ENCODE assay signal across 7 mouse cellular contexts in genomic region chr1:42693852-42694251, GRCm38 (mm10). TPM values are rescaled to one million over a fixed set of nuclear protein-coding genes. Genes with fewer than 3 reads are reported as not detected.
DNase-seq lines count a peak whose midpoint lies in the region; ATAC-seq lines count a peak whose summit lies in the region.

No protein-coding gene starts in this region.

- H3K4me3 ChIP-seq in lung, embryonic 15.5 days: peak overlapping the region; percentile 48
- peak overlapping the region; percentile 65 for H3K4me3 ChIP-seq in embryonic facial prominence, embryonic 13.5 days
- H3K4me3 ChIP-seq in intestine, embryonic 14.5 days (ENCODE audit: low read depth, low read length): peak overlapping the region; percentile 21; the same call in 1 of the 2 replicates
- H3K4me3 ChIP-seq in limb, embryonic 13.5 days: peak overlapping the region; percentile 54

- under 1% methylated on average over 22 of the region's 22 CpGs for WGBS in lung, embryonic 15.5 days
- under 1% methylated on average over 22 of the region's 22 CpGs for WGBS in embryonic facial prominence, embryonic 13.5 days
- WGBS in intestine, embryonic 14.5 days: 0% methylated on average over 22 of the region's 22 CpGs
- WGBS in limb, embryonic 13.5 days: under 1% methylated on average over 22 of the region's 22 CpGs

- H3K27ac ChIP-seq in lung, embryonic 15.5 days: no peak overlapping the region
- peak overlapping the region; percentile 87 for H3K27ac ChIP-seq in embryonic facial prominence, embryonic 13.5 days
- no peak overlapping the region for H3K27ac ChIP-seq in intestine, embryonic 14.5 days (ENCODE audit: low read depth)
- no peak overlapping the region for H3K27ac ChIP-seq in limb, embryonic 13.5 days

- no peaks in the 10 kb centered on the region for H3K9me3 ChIP-seq in lung, embryonic 15.5 days
- H3K9me3 ChIP-seq in embryonic facial prominence, embryonic 13.5 days: no peaks in the 10 kb centered on the region
- no peaks in the 10 kb centered on the region for H3K9me3 ChIP-seq in intestine, embryonic 14.5 days (ENCODE audit: control insufficient read depth, low read length)
- no peaks in the 10 kb centered on the region for H3K9me3 ChIP-seq in limb, embryonic 13.5 days

- H3K9ac ChIP-seq in lung, embryonic 15.5 days: no peak overlapping the region
- peak overlapping the region; percentile 74 for H3K9ac ChIP-seq in embryonic facial prominence, embryonic 13.5 days
- no peak overlapping the region for H3K9ac ChIP-seq in intestine, embryonic 14.5 days (ENCODE audit: low read length)
- H3K9ac ChIP-seq in limb, embryonic 13.5 days: peak overlapping the region; percentile 50; the same call in 1 of the 2 replicates

- H3K36me3 ChIP-seq in lung, embryonic 15.5 days: no peaks in the 10 kb centered on the region
- no peaks in the 10 kb centered on the region for H3K36me3 ChIP-seq in embryonic facial prominence, embryonic 13.5 days
- H3K36me3 ChIP-seq in intestine, embryonic 14.5 days (ENCODE audit: control insufficient read depth, insufficient read depth, low read length): no peaks in the 10 kb centered on the region
- H3K36me3 ChIP-seq in limb, embryonic 13.5 days: no peaks in the 10 kb centered on the region

- no peak for ATAC-seq in lung, embryonic 15.5 days (ENCODE audit: borderline replicate concordance, extremely low read depth, low FRiP score, low TSS enrichment)
- ATAC-seq in embryonic facial prominence, embryonic 13.5 days (ENCODE audit: insufficient number of reproducible peaks, insufficient read depth, low FRiP score, low TSS enrichment, low read depth): no peak
- no peak for ATAC-seq in intestine, embryonic 14.5 days (replicated peaks; ENCODE audit: low FRiP score, low TSS enrichment, low read depth)
- ATAC-seq in limb, embryonic 13.5 days (ENCODE audit: low FRiP score, low read depth): no peak

- no peak for DNase-seq in lung, postnatal 4 days
- DNase-seq in intestine, embryonic 14.5 days (ENCODE audit: low spot score): peak; percentile 82
- peak; percentile 47 for DNase-seq in right cerebral cortex, postnatal 14 days
- no peak for DNase-seq in gastrocnemius, adult 18-20 months (ENCODE audit: low spot score)

- peaks cover 51% of the 10 kb centered on the region for H3K4me1 ChIP-seq in lung, embryonic 15.5 days
- peaks cover 21% of the 10 kb centered on the region for H3K4me1 ChIP-seq in embryonic facial prominence, embryonic 13.5 days
- H3K4me1 ChIP-seq in intestine, embryonic 14.5 days (replicated peaks; ENCODE audit: control insufficient read depth, insufficient read depth, low read length): peaks cover 17% of the 10 kb centered on the region; the same call in 1 of the 2 replicates
- peaks cover 38% of the 10 kb centered on the region for H3K4me1 ChIP-seq in limb, embryonic 13.5 days

- H3K27me3 ChIP-seq in lung, embryonic 15.5 days: peaks cover 97% of the 10 kb centered on the region
- peaks cover 85% of the 10 kb centered on the region for H3K27me3 ChIP-seq in embryonic facial prominence, embryonic 13.5 days
- peaks cover 96% of the 10 kb centered on the region for H3K27me3 ChIP-seq in intestine, embryonic 14.5 days (replicated peaks; ENCODE audit: control insufficient read depth, insufficient read depth, low read length)
- H3K27me3 ChIP-seq in limb, embryonic 13.5 days: peaks cover 87% of the 10 kb centered on the region

- H3K4me2 ChIP-seq in lung, embryonic 15.5 days: peak overlapping the region; percentile 86
- H3K4me2 ChIP-seq in embryonic facial prominence, embryonic 13.5 days: peak overlapping the region; percentile 73
- peak overlapping the region; percentile 46 for H3K4me2 ChIP-seq in intestine, embryonic 14.5 days (ENCODE audit: low read length)
- H3K4me2 ChIP-seq in limb, embryonic 13.5 days (replicated peaks): peak overlapping the region; percentile 80

RNA-seq across cellular contexts. Expression of gene Pou3f3, which starts 1.7 kb away (rescaled TPM):
- polyA plus RNA-seq in lung, embryonic 15.5 days (2015; fragmentation: Nextera tagmentation; extraction: Ambion mirVana): 0.32 and 0.39 TPM in 2 replicates
- polyA plus RNA-seq in embryonic facial prominence, embryonic 13.5 days (2015; fragmentation: Nextera tagmentation; extraction: Ambion mirVana): 11.4 and 13.4 TPM in 2 replicates
- polyA plus RNA-seq in intestine, embryonic 14.5 days (2014; fragmentation: Nextera tagmentation; extraction: Ambion mirVana): 0.24 and 0.28 TPM in 2 replicates
- polyA plus RNA-seq in limb, embryonic 13.5 days (2015; fragmentation: Nextera tagmentation; extraction: Ambion mirVana): 0.93 and 0.97 TPM in 2 replicates
- not detected for total RNA-seq in gastrocnemius, adult 18-20 months (2021)

Comparison
In these comparisons a context has a peak if more than half of its experiments do, and no peak if none do; other contexts are left out.
1. H3K9ac ChIP-seq: peak in embryonic facial prominence, embryonic 13.5 days (single experiment) and limb, embryonic 13.5 days (single experiment); none in lung, embryonic 15.5 days (single experiment) and intestine, embryonic 14.5 days (single experiment).
2. DNase-seq: peak in intestine, embryonic 14.5 days (single experiment) and right cerebral cortex, postnatal 14 days (single experiment); none in lung, postnatal 4 days (0 of 2) and gastrocnemius, adult 18-20 months (single experiment).
3. Peak in every context shown above with its lines, with median percentiles within 50 percentile points of each other: H3K4me2 ChIP-seq and H3K4me3 ChIP-seq.